Mouse (Mus musculus) liver, postnatal 0 days (tissue): Measurements from ENCODE around the gene Ppm1l. TPM values are rescaled to one million over a fixed set of nuclear protein-coding genes. Genes with fewer than 3 reads are reported as not detected.

Source experiments
- ATAC-seq: fragments of 200-750 bp; cut with Nextera tagmentation; 2 replicates; pipeline ENCODE4 v1.8.0; 2017; ENCODE audit warnings: mild to moderate bottlenecking, moderate library complexity
- DNase-seq: peaks from one replicate; pipeline ENCODE4 v3.0.0-alpha.2; 2016
- H3K27ac ChIP-seq: fragments of 300-500 bp; sonication (generic); 2 replicates; pipeline ENCODE4 v1.5.1; 2014; ENCODE audit warnings: antibody characterized with exemption, moderate library complexity, mild to moderate bottlenecking, low read depth
- H3K27me3 ChIP-seq: fragments of 300-500 bp; sonication (generic); 2 replicates; pipeline ENCODE4 v1.6.1; 2014; ENCODE audit warnings: low read length, control low read depth, mixed read lengths; ENCODE audit not compliant: insufficient read depth
- H3K36me3 ChIP-seq: fragments of 300-500 bp; sonication (generic); replicated peaks from 2 replicates; pipeline ENCODE4 v1.6.1; 2014; ENCODE audit warnings: mild to moderate bottlenecking, control low read depth, low read length, moderate library complexity, mixed read lengths; ENCODE audit not compliant: insufficient read depth
- H3K4me1 ChIP-seq: fragments of 300-500 bp; sonication (generic); 2 replicates; pipeline ENCODE4 v1.6.1; 2014; ENCODE audit warnings: antibody characterized with exemption, mild to moderate bottlenecking, control low read depth; ENCODE audit not compliant: insufficient read depth
- H3K4me2 ChIP-seq: fragments of 300-500 bp; sonication (generic); 2 replicates; pipeline ENCODE4 v1.6.1; 2014; ENCODE audit warnings: low read depth, mild to moderate bottlenecking, low read length, moderate library complexity, mixed read lengths
- H3K4me3 ChIP-seq: fragments of 300-500 bp; sonication (generic); 2 replicates; pipeline ENCODE4 v1.5.1; 2014; ENCODE audit warnings: low read depth, low read length
- H3K9ac ChIP-seq: fragments of 300-500 bp; sonication (generic); replicated peaks from 2 replicates; pipeline ENCODE4 v1.6.1; 2014; ENCODE audit warnings: mild to moderate bottlenecking, moderate library complexity
- H3K9me3 ChIP-seq: fragments of 300-500 bp; sonication (generic); 2 replicates; pipeline ENCODE4 v1.6.1; 2016; ENCODE audit warnings: mild to moderate bottlenecking, control low read depth, low read length, mixed read lengths
- CTCF ChIP-seq: sonication (generic); IDR thresholded peaks from 2 replicates; pipeline ENCODE4 v1.5.1; 2016; ENCODE audit warnings: antibody characterized with exemption, low read depth
- EP300 ChIP-seq: IDR thresholded peaks from 2 replicates; pipeline ENCODE4 v1.6.1; 2016; ENCODE audit warnings: antibody characterized with exemption, low read depth, mild to moderate bottlenecking
- WGBS: fragments of 180-500 bp; shearing (Covaris S2); extraction: QIAGEN DNeasy Blood & Tissue Kit; methylation state at CpG from one replicate; pipeline ENCODE4 v1.1.7; 2014; ENCODE audit not compliant: insufficient replicate concordance; 5-methylcytosine and 5-hydroxymethylcytosine counted together
- polyA plus RNA-seq: library from polyadenylated mRNA; unstranded; fragments of >200 nt; fragmentation: Nextera tagmentation; extraction: Ambion mirVana; gene quantifications from 2 replicates; pipeline ENCODE4 v1.2.1, GENCODE M21; 2015

Ppm1l gene
- polyA plus RNA-seq, 1 experiment from 2014 or later, result 2.8 TPM

- H3K4me1 ChIP-seq, result peaks cover 5% of the 10 kb centered on the region
- H3K4me3 ChIP-seq, result peak overlapping the region; percentile 60
- peak overlapping the region; percentile 94 for H3K4me2 ChIP-seq
- TF ChIP-seq EP300 (no peak), CTCF (no peak)
- no peak for DNase-seq
- no peak overlapping the region for H3K27ac ChIP-seq
- no peaks in the 10 kb centered on the region for H3K36me3 ChIP-seq
- peaks cover 14% of the 10 kb centered on the region for H3K27me3 ChIP-seq
- H3K9ac ChIP-seq, result no peak overlapping the region; the same call in 1 of the 2 replicates
- WGBS, result 41% methylated on average over 7 of the region's 7 CpGs
- ATAC-seq, result no peak
- no peaks in the 10 kb centered on the region for H3K9me3 ChIP-seq
Measured at GRCm38 (mm10) chr3:69597816-69598215, 281.2 kb downstream of the Ppm1l start.

- WGBS, result 1% methylated on average over 88 of the region's 99 CpGs
- no peaks in the 10 kb centered on the region for H3K36me3 ChIP-seq
- peak; percentile 49 for TF ChIP-seq CTCF
- TF ChIP-seq EP300, result no peak
- H3K27ac ChIP-seq, result no peak within 1 kb of the TSS
- ATAC-seq (peak; percentile 71), DNase-seq (peak; percentile 47)
- H3K4me3 ChIP-seq, result peak within 1 kb of the TSS; percentile 60
- peak within 1 kb of the TSS; percentile 44 for H3K9ac ChIP-seq
- peaks cover 14% of the 10 kb centered on the region for H3K27me3 ChIP-seq
- peak within 1 kb of the TSS; percentile 94 for H3K4me2 ChIP-seq
- H3K9me3 ChIP-seq, result no peaks in the 10 kb centered on the region
- H3K4me1 ChIP-seq, result peaks cover 5% of the 10 kb centered on the region
Measured at GRCm38 (mm10) chr3:69598261-69599165, 281.9 kb downstream of the Ppm1l start, which contains the start of gene B3galnt1. Gene B3galnt1, minus strand, starts transcription at chr3:69598960.

- H3K27ac ChIP-seq, result no peak overlapping the region
- ATAC-seq, result no peak
- peaks cover 14% of the 10 kb centered on the region for H3K27me3 ChIP-seq
- peak overlapping the region; percentile 94 for H3K4me2 ChIP-seq
- no peak for DNase-seq
- H3K4me3 ChIP-seq, result peak overlapping the region; percentile 60
- no peaks in the 10 kb centered on the region for H3K9me3 ChIP-seq
- H3K4me1 ChIP-seq, result peaks cover 5% of the 10 kb centered on the region
- no peak overlapping the region; the same call in 1 of the 2 replicates for H3K9ac ChIP-seq
- WGBS, result 20% methylated on average over 5 of the region's 5 CpGs
- TF ChIP-seq EP300, result no peak
- TF ChIP-seq CTCF, result no peak
- no peaks in the 10 kb centered on the region for H3K36me3 ChIP-seq
Measured at GRCm38 (mm10) chr3:69599166-69599500, 282.5 kb downstream of the Ppm1l start.

GRCm38 (mm10) chr3:69606923-69607322 lies 290.3 kb downstream of the Ppm1l start:
- no peaks in the 10 kb centered on the region for H3K4me1 ChIP-seq
- H3K9me3 ChIP-seq, result no peaks in the 10 kb centered on the region
- no peak overlapping the region for H3K9ac ChIP-seq
- ATAC-seq (no peak), DNase-seq (no peak)
- H3K27ac ChIP-seq, result no peak overlapping the region
- H3K4me2 ChIP-seq, result no peak overlapping the region
- H3K27me3 ChIP-seq, result no peaks in the 10 kb centered on the region
- H3K4me3 ChIP-seq, result no peak overlapping the region
- H3K36me3 ChIP-seq, result no peaks in the 10 kb centered on the region
- WGBS, result 17% methylated on average over 1 of the region's 1 CpGs
- TF ChIP-seq EP300 (no peak), CTCF (no peak)

- TF ChIP-seq CTCF (no peak), EP300 (no peak)
- Histone ChIP-seq H3K4me3 (no peak overlapping the region), H3K9me3 (no peaks in the 10 kb centered on the region; the same call in 1 of the 2 replicates), H3K27me3 (no peaks in the 10 kb centered on the region), H3K4me2 (no peak overlapping the region), H3K9ac (no peak overlapping the region), H3K4me1 (no peaks in the 10 kb centered on the region), H3K27ac (no peak overlapping the region), H3K36me3 (no peaks in the 10 kb centered on the region)
- 43% methylated on average over 1 of the region's 1 CpGs for WGBS
- ATAC-seq (no peak), DNase-seq (no peak)
Measured at GRCm38 (mm10) chr3:69607468-69607867, 290.8 kb downstream of the Ppm1l start.

- 87% methylated on average over 5 of the region's 5 CpGs for WGBS
- no peaks in the 10 kb centered on the region for H3K36me3 ChIP-seq
- H3K9ac ChIP-seq, result no peak overlapping the region
- no peak overlapping the region for H3K4me2 ChIP-seq
- TF ChIP-seq CTCF (no peak), EP300 (no peak)
- no peak overlapping the region for H3K4me3 ChIP-seq
- no peaks in the 10 kb centered on the region for H3K27me3 ChIP-seq
- ATAC-seq, result no peak
- no peak overlapping the region for H3K27ac ChIP-seq
- DNase-seq, result no peak
- no peaks in the 10 kb centered on the region for H3K4me1 ChIP-seq
- H3K9me3 ChIP-seq, result peaks cover 3% of the 10 kb centered on the region
Measured at GRCm38 (mm10) chr3:69607909-69608308, 291.2 kb downstream of the Ppm1l start.

Other genes starting within 250 kb of the Ppm1l start
- gene Kpna4, start 189.7 kb upstream of the Ppm1l start, polyA plus RNA-seq, result 9.0 and 10.1 TPM in 2 replicates
- gene Arl14, start 94.4 kb upstream of the Ppm1l start, polyA plus RNA-seq, result not detected in 2 replicates